Mouse (Mus musculus) lung, embryonic 15.5 days (tissue): ENCODE measurements around the gene Kdm4a. TPM values are rescaled to one million over a fixed set of nuclear protein-coding genes. Genes with fewer than 3 reads are reported as not detected.

Source experiments
- microRNA-seq: library from miRNA; unstranded; fragments of <30 nt; microRNA quantifications from one replicate; pipeline ENCODE4, GENCODE M21; 2016
- polyA plus RNA-seq: library from polyadenylated mRNA; unstranded; fragments of >200 nt; fragmentation: Nextera tagmentation; extraction: Ambion mirVana; gene quantifications from 2 replicates; pipeline ENCODE4 v1.2.1, GENCODE M21; 2015

Gene Kdm4a
- polyA plus RNA-seq, 1 experiment from 2014 or later: 39.3 TPM

Small RNA genes lying within 50 kb of the gene (microRNA-seq; reads per million reads assigned to microRNA genes)
- 0.74 reads per million for gene Mir7226

Other genes starting within 250 kb of the Kdm4a start
- gene St3gal3, start 45.1 kb downstream of the Kdm4a start, polyA plus RNA-seq: 8.1 and 9.1 TPM in 2 replicates
- gene Ptprf, start 111.4 kb upstream of the Kdm4a start, polyA plus RNA-seq: 73.4 and 82.9 TPM in 2 replicates
- 6.6 and 7.0 TPM in 2 replicates for gene Szt2, start 229.2 kb upstream of the Kdm4a start, polyA plus RNA-seq
- gene Med8, start 229.3 kb upstream of the Kdm4a start, polyA plus RNA-seq: 86.0 and 90.9 TPM in 2 replicates
- 95.3 and 107 TPM in 2 replicates for gene Elovl1, start 248.1 kb upstream of the Kdm4a start, polyA plus RNA-seq